Mouse (Mus musculus): ENCODE data around the gene Rbm38. TPM values are rescaled to one million over a fixed set of nuclear protein-coding genes. Genes with fewer than 3 reads are reported as not detected.

The Rbm38 gene
- total and polyA plus RNA-seq, 3 experiments: 14.4 to 85.4 (median 19.4) TPM

GRCm38 (mm10) chr2:172977409-172978130 lies 42.7 kb upstream of the Rbm38 start, which contains the start of gene Spo11:
TSS of gene Spo11 (plus strand) at chr2:172977700.
- peak within 1 kb of the TSS; percentile 11 for H3K9ac ChIP-seq (ENCODE audit: insufficient read depth, low read depth)
- no peaks in the 10 kb centered on the region for H3K36me3 ChIP-seq (replicated peaks in 1 of 2; ENCODE audit: control insufficient read depth in 1 of 2, insufficient read depth in 1 of 2, low read length in 1 of 2)
- H3K4me3 ChIP-seq (replicated peaks in 1 of 3; ENCODE audit: low read depth in 2 of 3, low read length in 2 of 3, poor library complexity in 1 of 3): peak within 1 kb of the TSS; percentile 2 to 50 (median 13)
- peak; percentile 45 for DNase-seq (ENCODE audit: extremely low read depth)
- H3K9me3 ChIP-seq (replicated peaks; ENCODE audit: low read length): peaks cover 4% of the 10 kb centered on the region
- H3K4me2 ChIP-seq (ENCODE audit: insufficient read depth, low read depth, poor library complexity, severe bottlenecking): peak within 1 kb of the TSS; percentile 77
- TF ChIP-seq GABPA (IDR thresholded peaks at IDR 0.05; ENCODE audit: insufficient replicate concordance, low read depth, low read length): no peak
- TF ChIP-seq MAFK (IDR thresholded peaks at IDR 0.05; ENCODE audit: insufficient replicate concordance, low read length): no peak
- peak; percentile 39 for TF ChIP-seq ETS1 (conservative IDR thresholded peaks at IDR 0.05; ENCODE audit: low read depth, low read length)
- no peak for TF ChIP-seq ZKSCAN1 (IDR thresholded peaks at IDR 0.05; ENCODE audit: borderline replicate concordance, low read depth, low read length)
- TF ChIP-seq ELF1 (IDR thresholded peaks at IDR 0.05; ENCODE audit: low read depth, low read length): no peak
- TF ChIP-seq SMC3 (IDR thresholded peaks at IDR 0.05; ENCODE audit: low read depth, low read length): no peak
- no peak for TF ChIP-seq NELFE (IDR thresholded peaks at IDR 0.05; ENCODE audit: low read depth, low read length)
- TF ChIP-seq ZC3H11A (IDR thresholded peaks at IDR 0.05; ENCODE audit: low read depth, low read length): no peak
- TF ChIP-seq JUN (IDR thresholded peaks at IDR 0.05; ENCODE audit: insufficient read depth, low read depth, low read length): no peak
- TF ChIP-seq TCF12 (IDR thresholded peaks at IDR 0.05; ENCODE audit: low read depth, low read length): peak; percentile 83
- TF ChIP-seq RCOR1 (conservative IDR thresholded peaks at IDR 0.05; ENCODE audit: low read depth, low read length): no peak
- no peak; the same call in 1 of the 2 replicates for TF ChIP-seq POLR2A (IDR thresholded peaks at IDR 0.05; ENCODE audit: low read depth, low read length)
- 0 out of 2 replicates have a peak, but pooled peaks have one; percentile 21 for TF ChIP-seq MEF2A (IDR thresholded peaks at IDR 0.05; ENCODE audit: borderline replicate concordance, low read depth, low read length)
- TF ChIP-seq RAD21 (IDR thresholded peaks at IDR 0.05; ENCODE audit: low read depth, low read length): peak; percentile 4; the same call in 1 of the 2 replicates
- TF ChIP-seq CHD1 (IDR thresholded peaks at IDR 0.05; ENCODE audit: low read depth, low read length): no peak
- TF ChIP-seq NRF1 (IDR thresholded peaks at IDR 0.05; ENCODE audit: low read depth, low read length): no peak
- TF ChIP-seq TBP (conservative IDR thresholded peaks at IDR 0.05; ENCODE audit: low read depth, low read length): no peak
- no peak for TF ChIP-seq ZMIZ1 (IDR thresholded peaks at IDR 0.05; ENCODE audit: low read depth, low read length)
- TF ChIP-seq MAZ (IDR thresholded peaks at IDR 0.05; ENCODE audit: low read depth, low read length): peak; percentile 59; the same call in 1 of the 2 replicates
- peak; percentile 46; the same call in 1 of the 2 replicates for TF ChIP-seq BHLHE40 (IDR thresholded peaks at IDR 0.05; ENCODE audit: low read depth, low read length)
- no peak for TF ChIP-seq HCFC1 (IDR thresholded peaks at IDR 0.05; ENCODE audit: low read depth, low read length)
- peak; percentile 76 for TF ChIP-seq CHD2 (IDR thresholded peaks at IDR 0.05; ENCODE audit: low read length)
- TF ChIP-seq EP300 (IDR thresholded peaks at IDR 0.05; ENCODE audit: low read length): peak; percentile 52; the same call in 1 of the 2 replicates
- TF ChIP-seq SIN3A (IDR thresholded peaks at IDR 0.05; ENCODE audit: low read length): 0 out of 2 replicates have a peak, but pooled peaks have one; percentile 28
- no peak for TF ChIP-seq USF2 (conservative IDR thresholded peaks at IDR 0.05; ENCODE audit: low read depth, low read length)
- no peak for TF ChIP-seq POLR2AphosphoS2 (IDR thresholded peaks at IDR 0.05; ENCODE audit: low read depth, low read length)
- no peak for TF ChIP-seq ZNF384 (IDR thresholded peaks at IDR 0.05; ENCODE audit: low read depth, low read length)
- peak; percentile 23; the same call in 1 of the 2 replicates for TF ChIP-seq MAX (IDR thresholded peaks at IDR 0.05; ENCODE audit: low read length)
- TF ChIP-seq JUND (conservative IDR thresholded peaks at IDR 0.05; ENCODE audit: low read depth, low read length): no peak
- no peak for TF ChIP-seq MYC (IDR thresholded peaks at IDR 0.05; ENCODE audit: low read depth, low read length)
- TF ChIP-seq CTCF (conservative IDR thresholded peaks at IDR 0.05 in 1 of 2, IDR thresholded peaks at IDR 0.05 in 1 of 2; ENCODE audit: low read depth in 2 of 2, low read length in 2 of 2): peak in 1 of 2 experiments; percentile 16; a peak in 1 of 4 replicates
- TF ChIP-seq MXI1 (IDR thresholded peaks at IDR 0.05; ENCODE audit: low read depth, low read length): 0 out of 2 replicates have a peak, but pooled peaks have one; percentile 36
- TF ChIP-seq USF1 (IDR thresholded peaks at IDR 0.05; ENCODE audit: low read depth, low read length): no peak
- no peak for TF ChIP-seq E2F4 (IDR thresholded peaks at IDR 0.05; ENCODE audit: insufficient replicate concordance, low read depth, low read length)
- TF ChIP-seq UBTF (IDR thresholded peaks at IDR 0.05; ENCODE audit: low read depth, low read length): no peak
- no peak for TF ChIP-seq KAT2A (IDR thresholded peaks at IDR 0.05; ENCODE audit: insufficient replicate concordance, low read length)
- no peak for TF ChIP-seq PAX5 (IDR thresholded peaks at IDR 0.05; ENCODE audit: low read length)
- TF ChIP-seq IRF4 (IDR thresholded peaks at IDR 0.05; ENCODE audit: low read depth, low read length): no peak; the same call in 1 of the 2 replicates
- in situ Hi-C loops (cut with MboI; ENCODE audit: low pct_ligation_motif_present, low pct_unique_long_range_greater_than_20kb, low sequenced_read_pairs) (no loop called here), dilution Hi-C loops (cut with MboI; ENCODE audit: extremely low pct_ligation_motif_present, extremely low pct_unique_long_range_greater_than_20kb, low sequenced_read_pairs) (no loop called here)
- H3K27ac ChIP-seq (ENCODE audit: insufficient read depth, low read depth): peak within 1 kb of the TSS; percentile 26
- H3K79me2 ChIP-seq (replicated peaks; ENCODE audit: control insufficient read depth, extremely low read depth, insufficient read depth, poor library complexity, severe bottlenecking): no peaks in the 10 kb centered on the region
- no peaks in the 10 kb centered on the region for H3K27me3 ChIP-seq (replicated peaks)
- peaks cover 9 to 37% of the 10 kb centered on the region in 2 experiments for H3K4me1 ChIP-seq (ENCODE audit: control insufficient read depth in 1 of 2, insufficient read depth in 2 of 2)
